Mouse (Mus musculus) heart, embryonic 10.5 days (tissue): Measurements from ENCODE around the gene Ywhaq. TPM values are rescaled to one million over a fixed set of nuclear protein-coding genes. Genes with fewer than 3 reads are reported as not detected.
A peak's percentile ranks its signal among the peaks of the same experiment; 100 is the strongest.

Experiments used
- DNase-seq: peaks from one replicate; pipeline ENCODE4 v3.0.0-alpha.2; 2017; ENCODE audit warnings: low spot score
- H3K27ac ChIP-seq: fragments of 300-500 bp; sonication (generic); 2 replicates; pipeline ENCODE4 v1.5.1; 2016; ENCODE audit warnings: mild to moderate bottlenecking
- H3K27me3 ChIP-seq: fragments of 300-500 bp; sonication (generic); 2 replicates; pipeline ENCODE4 v1.6.1; 2016; ENCODE audit warnings: mild to moderate bottlenecking; ENCODE audit not compliant: poor library complexity, insufficient read depth, severe bottlenecking
- H3K36me3 ChIP-seq: fragments of 300-500 bp; sonication (generic); 2 replicates; pipeline ENCODE4 v1.6.1; 2016; ENCODE audit warnings: mild to moderate bottlenecking, moderate library complexity
- H3K4me1 ChIP-seq: fragments of 300-500 bp; sonication (generic); 2 replicates; pipeline ENCODE4 v1.6.1; 2016; ENCODE audit warnings: mild to moderate bottlenecking
- H3K4me3 ChIP-seq: fragments of 300-500 bp; sonication (generic); 2 replicates; pipeline ENCODE4 v1.5.1; 2016; ENCODE audit warnings: mild to moderate bottlenecking, moderate library complexity
- H3K9me3 ChIP-seq: fragments of 300-500 bp; sonication (generic); 2 replicates; pipeline ENCODE4 v1.6.1; 2016; ENCODE audit warnings: mild to moderate bottlenecking, moderate library complexity
- WGBS: fragments of 180-500 bp; shearing (Covaris S2); methylation state at CpG from one replicate; pipeline ENCODE4 v1.1.7; 2016; 5-methylcytosine and 5-hydroxymethylcytosine counted together
- polyA plus RNA-seq: library from polyadenylated mRNA; unstranded; fragments of >200 nt; fragmentation: Nextera tagmentation; extraction: Ambion mirVana; gene quantifications from 2 replicates; pipeline ENCODE4 v1.2.1, GENCODE M21; 2016

Ywhaq gene
- polyA plus RNA-seq, 1 experiment from 2014 or later, result 738 TPM

DNA sequence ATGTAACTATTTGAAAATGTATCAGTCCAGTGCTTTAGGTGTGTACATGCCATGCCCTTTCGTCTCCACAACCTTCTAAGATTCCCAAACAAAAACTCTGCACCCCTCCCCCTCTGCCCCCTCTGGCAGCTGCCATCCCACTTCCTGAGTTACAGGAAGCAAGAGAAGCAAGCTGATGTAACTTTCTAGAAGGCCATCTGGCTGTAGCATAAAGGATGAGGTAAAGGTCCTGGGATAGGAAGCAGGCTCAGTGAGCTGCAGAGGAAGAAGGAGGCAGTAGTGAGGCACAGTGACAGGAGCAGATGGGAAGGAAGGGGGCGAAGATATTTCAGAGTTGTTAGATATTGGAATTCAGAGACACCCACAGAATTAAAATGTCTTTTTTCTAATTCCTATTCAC is 13.6 kb upstream of the Ywhaq start:
- no peak overlapping the region for H3K27ac ChIP-seq
- H3K36me3 ChIP-seq, result no peaks in the 10 kb centered on the region
- no peaks in the 10 kb centered on the region; the same call in 1 of the 2 replicates for H3K27me3 ChIP-seq
- no peak for DNase-seq
- H3K4me1 ChIP-seq, result peaks cover 21% of the 10 kb centered on the region
- no peaks in the 10 kb centered on the region for H3K9me3 ChIP-seq
- no peak overlapping the region for H3K4me3 ChIP-seq
- 53% methylated on average over 2 of the region's 2 CpGs for WGBS

DNA sequence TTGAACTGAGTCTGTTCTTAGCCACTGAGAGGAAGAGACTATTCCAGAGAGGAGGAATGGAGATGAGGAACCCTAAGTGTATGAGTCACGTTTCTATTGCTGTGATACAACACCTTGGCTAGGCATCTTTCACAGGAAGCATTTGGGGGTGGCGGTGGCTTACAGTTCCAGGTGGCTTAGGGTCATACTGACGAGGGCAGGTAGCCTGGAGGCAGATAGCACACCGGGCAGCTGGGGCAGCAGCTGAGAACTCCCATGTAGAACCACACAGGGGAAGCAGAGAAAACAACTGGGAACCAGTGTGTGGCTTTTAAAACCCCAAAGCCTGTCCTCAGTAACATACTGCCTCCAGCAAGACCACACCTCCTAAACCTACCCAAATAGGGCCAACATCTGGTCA is 12.7 kb upstream of the Ywhaq start:
- H3K9me3 ChIP-seq, result no peaks in the 10 kb centered on the region
- peak; percentile 16 for DNase-seq
- no peak overlapping the region for H3K27ac ChIP-seq
- H3K27me3 ChIP-seq, result no peaks in the 10 kb centered on the region; the same call in 1 of the 2 replicates
- no peaks in the 10 kb centered on the region for H3K36me3 ChIP-seq
- 69% methylated on average over 4 of the region's 4 CpGs for WGBS
- peaks cover 24% of the 10 kb centered on the region for H3K4me1 ChIP-seq
- no peak overlapping the region for H3K4me3 ChIP-seq

DNA sequence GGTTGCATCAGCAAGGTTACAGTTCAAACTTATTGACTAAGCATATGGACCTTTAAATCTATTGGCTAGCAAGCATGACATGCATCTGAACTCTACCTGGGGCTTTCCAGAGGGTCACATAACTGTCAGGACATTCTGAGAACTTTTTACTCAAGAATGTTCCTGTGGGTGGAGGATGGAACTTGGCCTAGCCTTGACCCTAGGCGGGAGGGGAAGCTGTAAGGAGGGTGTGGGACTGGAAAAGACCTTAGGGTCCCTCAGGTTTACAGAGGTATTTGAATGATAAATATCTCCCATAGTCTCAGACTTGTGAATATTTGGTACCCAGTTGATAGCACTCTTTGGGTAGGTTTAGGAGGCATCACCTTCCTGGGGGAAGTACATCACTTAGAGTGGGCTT is 11.6 kb upstream of the Ywhaq start:
- Histone ChIP-seq H3K27me3 (no peaks in the 10 kb centered on the region; the same call in 1 of the 2 replicates), H3K4me1 (peaks cover 15% of the 10 kb centered on the region), H3K36me3 (no peaks in the 10 kb centered on the region), H3K27ac (no peak overlapping the region), H3K4me3 (no peak overlapping the region), H3K9me3 (no peaks in the 10 kb centered on the region)
- 89% methylated on average over 1 of the region's 1 CpGs for WGBS
- no peak for DNase-seq

DNA sequence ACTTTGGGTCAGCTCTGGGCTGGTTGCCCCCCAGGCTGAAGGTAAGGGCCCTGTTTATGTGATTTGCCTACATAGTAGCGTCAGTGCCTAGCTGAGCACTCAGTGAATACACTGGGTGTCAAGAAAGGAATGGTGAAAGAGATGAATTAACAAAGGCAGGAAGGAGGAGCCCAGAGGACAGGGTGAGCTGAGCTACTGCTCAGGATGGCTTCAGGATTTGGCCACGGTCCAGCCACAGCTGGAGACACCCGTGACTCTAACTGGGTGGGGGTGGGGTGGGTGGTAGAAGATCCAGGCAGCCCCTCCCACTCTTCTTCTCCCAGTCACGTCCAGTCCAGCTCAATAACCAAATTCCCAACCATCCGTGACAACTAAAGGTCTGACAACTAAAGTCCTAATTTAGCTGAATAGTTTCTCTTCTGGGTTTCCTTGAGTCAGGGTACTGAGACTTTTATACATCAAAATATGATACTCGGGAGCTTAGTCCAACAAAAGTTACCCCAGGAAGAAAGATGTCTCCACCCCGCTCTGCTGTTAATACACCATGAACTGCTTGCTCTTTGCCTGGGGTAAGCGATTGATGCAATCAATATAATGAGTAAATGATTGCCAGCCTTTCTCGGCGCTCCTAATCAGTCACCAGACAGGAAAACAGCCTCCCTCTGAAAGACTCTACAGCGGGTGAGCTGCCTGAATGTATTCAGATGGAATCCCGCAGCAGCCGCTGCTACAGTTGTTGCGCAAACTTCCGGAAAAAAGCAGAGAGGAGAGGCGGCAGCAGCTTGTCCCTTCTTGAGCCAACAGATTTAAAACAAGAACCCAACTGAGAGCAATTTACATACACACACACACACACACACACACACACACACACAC is 8.9 kb upstream of the Ywhaq start:
- peak overlapping the region; percentile 66 for H3K27ac ChIP-seq
- WGBS, result 20% methylated on average over 16 of the region's 16 CpGs
- DNase-seq, result peak; percentile 79

DNA sequence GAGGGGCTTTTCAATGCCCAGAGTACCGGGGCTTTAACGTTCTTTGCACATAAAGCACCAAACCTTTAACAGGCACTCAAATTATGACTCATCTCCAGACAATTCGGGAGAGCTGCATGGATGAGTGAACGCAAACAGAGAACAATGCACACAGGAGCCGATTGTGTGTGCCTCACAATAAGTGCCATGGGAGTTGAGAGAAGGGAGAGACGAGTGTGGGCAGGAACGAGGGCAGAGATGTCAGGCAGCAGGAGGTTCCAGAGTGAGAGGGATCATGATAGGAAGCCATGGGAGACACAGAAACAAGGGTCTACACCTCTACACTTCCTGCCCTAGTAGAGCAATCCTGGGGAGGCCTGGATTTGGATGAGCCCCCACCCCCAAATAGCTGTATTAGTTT is 7.2 kb upstream of the Ywhaq start:
- peak; percentile 68 for DNase-seq
- H3K27ac ChIP-seq, result no peak overlapping the region
- no peaks in the 10 kb centered on the region for H3K9me3 ChIP-seq
- H3K4me3 ChIP-seq, result no peak overlapping the region
- H3K4me1 ChIP-seq, result peaks cover 13% of the 10 kb centered on the region
- no peaks in the 10 kb centered on the region for H3K27me3 ChIP-seq
- WGBS, result 38% methylated on average over 7 of the region's 7 CpGs
- no peaks in the 10 kb centered on the region for H3K36me3 ChIP-seq

More for the DNA sequence above, 8.9 kb upstream of the Ywhaq start:
- no peaks in the 10 kb centered on the region for H3K36me3 ChIP-seq
- H3K27me3 ChIP-seq, result no peaks in the 10 kb centered on the region; the same call in 1 of the 2 replicates
- peaks cover 13% of the 10 kb centered on the region for H3K4me1 ChIP-seq
- peak overlapping the region; percentile 20 for H3K4me3 ChIP-seq
- H3K9me3 ChIP-seq, result no peaks in the 10 kb centered on the region

DNA sequence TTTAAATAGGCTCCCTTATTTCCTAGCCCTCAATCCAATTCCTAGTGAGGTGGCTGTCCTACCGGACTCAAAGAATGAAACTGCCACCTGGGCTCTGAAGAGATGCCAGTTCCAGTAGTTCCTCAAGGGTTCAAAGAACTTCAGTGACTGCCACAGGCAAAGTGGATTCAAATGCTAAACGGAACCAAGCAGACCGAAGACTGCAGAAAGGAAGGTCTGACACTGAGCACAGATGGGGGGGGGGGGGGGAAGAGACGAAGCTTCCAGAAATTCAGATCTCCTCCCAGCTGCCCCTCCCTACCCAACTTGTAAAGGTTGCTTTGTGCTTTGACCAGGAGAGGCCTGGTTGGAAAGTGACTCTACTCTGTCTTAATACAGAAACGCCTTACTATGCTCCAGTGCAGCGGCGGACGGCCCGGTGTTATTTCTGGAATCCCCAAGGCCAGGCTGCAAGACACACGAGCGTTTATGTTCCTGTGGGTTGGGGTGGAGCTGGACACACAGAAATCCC is 1.2 kb upstream of the Ywhaq start:
- DNase-seq, result no peak
- Histone ChIP-seq H3K27ac (peak overlapping the region; percentile 99), H3K9me3 (no peaks in the 10 kb centered on the region), H3K4me1 (peaks cover 19% of the 10 kb centered on the region; the same call in 1 of the 2 replicates), H3K27me3 (no peaks in the 10 kb centered on the region), H3K36me3 (peaks cover 20% of the 10 kb centered on the region), H3K4me3 (peak overlapping the region; percentile 86; the same call in 1 of the 2 replicates)
- WGBS, result 32% methylated on average over 11 of the region's 11 CpGs

DNA sequence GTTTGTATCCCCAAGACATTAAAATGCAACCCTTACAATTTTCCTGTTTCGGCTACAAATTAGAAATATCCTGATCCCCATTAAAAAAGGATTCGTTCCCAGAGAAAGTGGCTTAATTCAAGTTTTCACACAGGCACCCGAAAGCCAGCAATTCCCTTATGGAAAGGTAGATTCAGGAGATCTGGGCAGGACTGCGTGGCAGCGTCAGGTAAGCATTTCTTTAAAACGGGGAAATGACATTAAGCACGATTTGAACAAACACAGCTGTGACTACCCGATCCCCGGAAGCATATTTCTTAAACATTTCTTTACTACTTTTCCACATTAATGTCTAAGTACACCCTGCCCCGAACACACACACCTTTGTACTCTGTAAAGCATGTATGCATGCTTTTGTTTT is 646 bp upstream of the Ywhaq start:
- peak overlapping the region; percentile 86 for H3K4me3 ChIP-seq
- peak overlapping the region; percentile 99 for H3K27ac ChIP-seq
- H3K4me1 ChIP-seq, result peaks cover 19% of the 10 kb centered on the region; the same call in 1 of the 2 replicates
- no peaks in the 10 kb centered on the region for H3K27me3 ChIP-seq
- no peak for DNase-seq
- H3K9me3 ChIP-seq, result no peaks in the 10 kb centered on the region
- H3K36me3 ChIP-seq, result peaks cover 25% of the 10 kb centered on the region
- 13% methylated on average over 10 of the region's 10 CpGs for WGBS

DNA sequence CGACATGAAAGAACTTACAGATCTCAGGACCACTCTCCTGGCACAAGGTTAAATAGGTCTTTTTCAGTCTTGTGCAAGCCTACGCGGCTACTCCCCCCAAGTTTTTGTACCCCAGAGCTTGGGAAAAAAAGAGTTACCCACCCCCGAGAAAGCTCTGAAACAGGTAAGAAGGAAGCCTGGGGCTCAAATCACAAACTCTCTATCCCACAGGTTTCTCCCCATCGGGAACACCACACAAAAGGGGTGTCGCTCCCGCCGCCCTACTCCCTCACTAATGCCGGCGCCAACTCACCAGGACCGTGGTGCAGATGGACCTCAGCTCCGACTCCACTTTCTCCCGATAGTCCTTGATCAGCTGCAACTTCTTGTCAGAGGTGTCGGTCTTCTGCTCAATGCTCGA is 931 bp downstream of the Ywhaq start:
- peaks cover 41% of the 10 kb centered on the region for H3K36me3 ChIP-seq
- H3K27ac ChIP-seq, result peak overlapping the region; percentile 83
- peak; percentile 76 for DNase-seq
- no peaks in the 10 kb centered on the region for H3K27me3 ChIP-seq
- peaks cover 19% of the 10 kb centered on the region; the same call in 1 of the 2 replicates for H3K4me1 ChIP-seq
- under 1% methylated on average over 14 of the region's 15 CpGs for WGBS
- no peaks in the 10 kb centered on the region for H3K9me3 ChIP-seq
- H3K4me3 ChIP-seq, result peak overlapping the region; percentile 86

DNA sequence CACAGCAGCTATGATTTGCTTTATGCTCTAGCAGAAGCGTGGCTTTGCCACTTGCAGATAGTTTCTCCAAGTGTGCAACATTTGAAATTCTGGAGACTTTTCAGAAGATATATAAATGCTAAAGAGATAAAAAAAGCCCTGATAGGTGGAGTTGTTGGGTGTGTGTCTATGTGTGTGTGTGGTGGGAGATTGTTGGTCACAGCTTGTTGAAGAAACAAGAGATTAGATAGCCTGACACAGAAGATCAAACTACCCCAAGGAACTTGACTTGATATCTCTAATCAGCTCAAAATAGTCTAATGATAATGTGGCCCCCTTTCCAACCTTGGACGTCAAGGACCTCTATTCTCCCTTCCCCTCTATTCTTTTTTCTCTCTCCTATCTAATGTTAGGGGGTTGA is 6.8 kb downstream of the Ywhaq start:
- Histone ChIP-seq H3K36me3 (peaks cover 93% of the 10 kb centered on the region), H3K27ac (no peak overlapping the region), H3K9me3 (no peaks in the 10 kb centered on the region), H3K4me1 (0 out of 2 replicates have a peak, but pooled peaks cover 6% of the 10 kb centered on the region), H3K4me3 (no peak overlapping the region), H3K27me3 (no peaks in the 10 kb centered on the region)
- 53% methylated on average over 2 of the region's 2 CpGs for WGBS
- no peak for DNase-seq

DNA sequence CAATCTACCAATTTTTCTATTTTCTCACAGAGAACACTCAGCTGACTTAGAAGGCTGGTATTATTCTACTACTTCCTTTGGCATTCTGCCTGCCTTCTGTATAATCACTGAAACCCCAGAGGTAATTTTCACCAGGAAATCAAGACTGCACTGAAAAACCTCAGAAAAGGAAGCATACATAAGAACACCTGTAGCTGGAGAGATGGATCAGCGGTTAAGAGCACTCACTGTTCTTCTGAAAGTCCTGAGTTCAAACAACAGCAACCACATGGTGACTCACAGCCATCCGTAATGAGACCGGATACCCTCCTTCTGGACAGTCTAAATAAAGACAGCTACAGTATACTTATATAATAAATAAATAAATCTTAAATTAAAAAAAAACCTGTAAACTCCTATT is 7.8 kb downstream of the Ywhaq start:
- H3K4me3 ChIP-seq, result no peak overlapping the region
- no peak overlapping the region for H3K27ac ChIP-seq
- H3K36me3 ChIP-seq, result peaks cover 91% of the 10 kb centered on the region
- no peaks in the 10 kb centered on the region for H3K27me3 ChIP-seq
- WGBS, result 96% methylated on average over 3 of the region's 3 CpGs
- no peaks in the 10 kb centered on the region for H3K9me3 ChIP-seq
- H3K4me1 ChIP-seq, result no peaks in the 10 kb centered on the region
- DNase-seq, result no peak

DNA sequence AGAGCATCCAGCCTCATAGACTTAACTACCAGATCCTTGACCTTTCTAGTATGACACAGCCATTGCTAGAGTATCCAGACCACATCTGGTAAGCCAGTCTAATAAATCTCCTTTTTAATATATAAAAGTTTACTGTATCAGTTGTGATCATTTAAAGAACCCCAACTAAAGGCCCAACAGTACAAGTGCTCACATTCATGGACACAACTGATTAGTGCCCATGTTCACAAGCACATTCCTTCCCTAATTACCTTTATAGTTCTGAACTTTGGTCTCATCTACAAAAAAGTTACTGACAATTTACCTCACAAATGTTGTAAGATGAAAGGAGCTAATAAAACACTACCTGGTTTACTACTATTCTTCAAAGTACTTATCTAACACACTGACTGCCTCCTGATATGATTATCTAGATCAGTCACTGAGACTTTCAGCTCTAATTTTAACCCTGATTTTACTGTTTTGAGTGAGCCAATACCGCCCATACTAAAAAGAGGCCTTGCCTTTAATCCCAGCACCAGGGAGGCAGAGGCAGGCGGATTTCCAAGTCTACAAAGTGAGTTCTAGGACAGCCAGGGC is 8.6 kb downstream of the Ywhaq start:
- H3K27me3 ChIP-seq, result no peaks in the 10 kb centered on the region
- H3K4me3 ChIP-seq, result no peak overlapping the region
- 98% methylated on average over 2 of the region's 2 CpGs for WGBS
- no peak overlapping the region for H3K27ac ChIP-seq
- no peaks in the 10 kb centered on the region for H3K9me3 ChIP-seq
- peaks cover 90% of the 10 kb centered on the region for H3K36me3 ChIP-seq
- no peaks in the 10 kb centered on the region for H3K4me1 ChIP-seq
- no peak for DNase-seq

DNA sequence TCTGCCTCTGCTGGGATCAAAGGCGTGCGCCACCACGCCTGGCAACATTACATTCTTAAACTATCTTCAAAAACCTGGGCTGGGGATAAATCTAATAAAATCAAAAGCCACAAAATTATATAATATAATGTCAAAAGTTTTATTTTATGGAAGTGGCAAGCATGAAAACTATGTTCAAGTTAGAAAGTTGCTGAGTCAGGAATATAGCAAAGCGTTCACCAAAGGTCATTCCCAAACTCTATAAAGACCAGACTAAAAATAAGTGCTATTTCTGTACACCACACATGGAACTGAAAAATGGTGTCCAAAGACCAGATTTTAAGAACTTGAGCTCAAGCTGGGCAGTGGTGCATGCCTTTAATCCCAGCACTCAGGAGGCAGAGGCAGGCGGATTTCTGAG is 14.7 kb downstream of the Ywhaq start:
- DNase-seq, result no peak
- Histone ChIP-seq H3K27me3 (no peaks in the 10 kb centered on the region), H3K9me3 (no peaks in the 10 kb centered on the region), H3K4me3 (no peak overlapping the region), H3K4me1 (no peaks in the 10 kb centered on the region), H3K27ac (no peak overlapping the region), H3K36me3 (peaks cover 61% of the 10 kb centered on the region)
- 94% methylated on average over 5 of the region's 5 CpGs for WGBS

DNA sequence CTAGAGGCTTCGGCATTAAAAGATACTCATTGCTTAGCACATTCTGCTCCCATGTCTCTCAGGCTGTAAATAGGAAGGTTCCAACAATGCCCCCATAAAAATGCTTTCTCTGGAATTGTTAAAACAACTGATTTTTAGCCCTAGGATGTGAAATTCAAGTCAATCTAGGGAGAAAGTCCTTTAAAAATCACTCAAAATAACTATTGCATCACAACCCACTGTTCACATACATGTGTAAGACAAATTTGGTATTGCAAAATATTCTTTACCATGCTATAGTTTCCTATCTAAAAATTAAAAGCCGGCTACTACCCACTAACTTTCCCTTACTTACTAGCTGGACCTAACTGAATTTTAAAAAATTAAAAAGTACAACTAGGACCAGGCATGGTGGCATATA is 31.2 kb downstream of the Ywhaq start:
- WGBS, result 87% methylated on average over 2 of the region's 2 CpGs

More for the DNA sequence above, 31.2 kb downstream of the Ywhaq start:
- H3K4me1 ChIP-seq, result no peaks in the 10 kb centered on the region
- no peaks in the 10 kb centered on the region for H3K9me3 ChIP-seq
- no peak overlapping the region for H3K27ac ChIP-seq
- H3K36me3 ChIP-seq, result peaks cover 41% of the 10 kb centered on the region
- no peaks in the 10 kb centered on the region for H3K27me3 ChIP-seq
- DNase-seq, result no peak
- H3K4me3 ChIP-seq, result no peak overlapping the region
